Mouse (Mus musculus) embryonic facial prominence, embryonic 11.5 days (tissue): ENCODE measurements at regions not wholly inside any gene's neighbourhood (a gene's known extent, or its start where the extent isn't known, plus 50 kb on each side); places are given as distances from the start of the nearest gene placed in this dataset.

Experiments
- ATAC-seq: fragments of 200-750 bp; cut with Nextera tagmentation; replicated peaks from 2 replicates; pipeline ENCODE4 v1.8.0; 2017; ENCODE audit warnings: low read depth; ENCODE audit not compliant: insufficient number of reproducible peaks, low FRiP score, low TSS enrichment
- DNase-seq: peaks from one replicate; pipeline ENCODE4 v3.0.0-alpha.2; 2015; ENCODE audit warnings: low spot score
- H3K27ac ChIP-seq: fragments of 300-500 bp; sonication (generic); replicated peaks from 2 replicates; pipeline ENCODE4 v1.5.1; 2014; ENCODE audit warnings: mild to moderate bottlenecking, low read depth, low read length, control low read depth
- H3K27me3 ChIP-seq: fragments of 300-500 bp; sonication (generic); 2 replicates; pipeline ENCODE4 v1.6.1; 2014; ENCODE audit warnings: mild to moderate bottlenecking, low read length, moderate library complexity, mixed read lengths; ENCODE audit not compliant: control insufficient read depth, insufficient read depth
- H3K36me3 ChIP-seq: fragments of 300-500 bp; sonication (generic); replicated peaks from 2 replicates; pipeline ENCODE4 v1.6.1; 2014; ENCODE audit warnings: low read depth, mild to moderate bottlenecking, low read length, moderate library complexity, mixed read lengths; ENCODE audit not compliant: control insufficient read depth, insufficient read depth
- H3K4me1 ChIP-seq: fragments of 300-500 bp; sonication (generic); 2 replicates; pipeline ENCODE4 v1.6.1; 2014; ENCODE audit warnings: low read length, mixed read lengths; ENCODE audit not compliant: control insufficient read depth, insufficient read depth
- H3K4me2 ChIP-seq: fragments of 300-500 bp; sonication (generic); 2 replicates; pipeline ENCODE4 v1.6.1; 2014; ENCODE audit warnings: low read depth, mild to moderate bottlenecking, control low read depth, low read length, moderate library complexity
- H3K4me3 ChIP-seq: fragments of 300-500 bp; sonication (generic); 2 replicates; pipeline ENCODE4 v1.5.1; 2014; ENCODE audit warnings: low read depth, low read length, control low read depth
- H3K9ac ChIP-seq: fragments of 300-500 bp; sonication (generic); replicated peaks from 2 replicates; pipeline ENCODE4 v1.6.1; 2014; ENCODE audit warnings: mild to moderate bottlenecking, control low read depth, low read length
- H3K9me3 ChIP-seq: fragments of 300-500 bp; sonication (generic); replicated peaks from 2 replicates; pipeline ENCODE4 v1.6.1; 2016; ENCODE audit warnings: mild to moderate bottlenecking, low read length, inconsistent platforms, mixed read lengths; ENCODE audit not compliant: control insufficient read depth
- WGBS: fragments of 180-500 bp; shearing (Covaris S2); extraction: QIAGEN DNeasy Blood & Tissue Kit; methylation state at CpG from one replicate; pipeline ENCODE4 v1.1.7; 2014; 5-methylcytosine and 5-hydroxymethylcytosine counted together

DNA sequence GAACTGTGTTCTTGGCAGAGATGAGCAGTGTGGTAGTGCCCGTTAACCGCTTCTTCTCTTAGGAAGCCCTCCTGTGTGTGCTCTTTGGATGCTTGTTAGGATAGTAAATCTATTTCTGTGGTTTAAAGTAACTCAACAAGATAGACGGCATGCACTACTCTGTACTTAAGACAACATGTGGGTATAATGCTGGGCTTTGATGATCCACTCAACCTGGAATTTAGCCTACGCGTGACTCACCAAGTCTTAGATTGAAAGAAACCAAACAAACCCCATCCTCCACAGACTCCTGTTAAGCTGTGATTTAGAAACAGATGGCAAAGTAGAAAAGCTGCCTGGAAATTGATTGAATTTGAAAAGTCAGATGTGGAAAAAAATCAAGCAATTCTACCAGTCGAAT, 673.5 kb downstream of the Olfm4 start:
- H3K9me3 ChIP-seq: no peaks in the 10 kb centered on the region
- H3K36me3 ChIP-seq: no peaks in the 10 kb centered on the region
- H3K4me2 ChIP-seq: no peak overlapping the region
- no peak overlapping the region for H3K9ac ChIP-seq
- 66% methylated on average over 6 of the region's 6 CpGs for WGBS
- no peaks in the 10 kb centered on the region for H3K4me1 ChIP-seq
- no peaks in the 10 kb centered on the region for H3K27me3 ChIP-seq
- peak; percentile 3 for DNase-seq
- no peak for ATAC-seq
- H3K4me3 ChIP-seq: no peak overlapping the region
- no peak overlapping the region for H3K27ac ChIP-seq

DNA sequence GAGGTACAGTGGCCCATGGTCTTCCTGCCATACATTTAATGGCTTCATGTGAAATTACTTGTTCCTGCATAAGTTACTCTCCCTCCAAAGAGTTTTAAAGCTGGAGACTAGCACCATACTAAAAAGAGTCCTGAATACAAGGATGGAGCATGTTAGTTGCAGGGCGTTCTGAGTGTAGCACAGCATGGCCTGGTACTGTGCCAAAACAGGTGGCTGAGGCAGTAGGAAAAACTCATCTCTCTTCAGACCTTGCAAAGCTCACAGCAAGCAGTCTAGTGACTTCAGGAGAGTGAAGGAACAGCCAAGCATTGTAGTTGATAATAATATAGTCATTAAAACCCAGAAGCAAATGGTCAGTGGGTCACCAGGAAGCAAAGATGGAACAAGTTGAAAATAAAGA, 699.0 kb downstream of the Olfm4 start:
- WGBS: 81% methylated on average over 1 of the region's 1 CpGs
- DNase-seq: no peak
- H3K9ac ChIP-seq: no peak overlapping the region
- H3K4me3 ChIP-seq: no peak overlapping the region
- H3K27me3 ChIP-seq: no peaks in the 10 kb centered on the region
- H3K9me3 ChIP-seq: no peaks in the 10 kb centered on the region
- no peak for ATAC-seq
- H3K4me1 ChIP-seq: no peaks in the 10 kb centered on the region
- no peak overlapping the region for H3K4me2 ChIP-seq
- no peaks in the 10 kb centered on the region for H3K36me3 ChIP-seq
- H3K27ac ChIP-seq: no peak overlapping the region

DNA sequence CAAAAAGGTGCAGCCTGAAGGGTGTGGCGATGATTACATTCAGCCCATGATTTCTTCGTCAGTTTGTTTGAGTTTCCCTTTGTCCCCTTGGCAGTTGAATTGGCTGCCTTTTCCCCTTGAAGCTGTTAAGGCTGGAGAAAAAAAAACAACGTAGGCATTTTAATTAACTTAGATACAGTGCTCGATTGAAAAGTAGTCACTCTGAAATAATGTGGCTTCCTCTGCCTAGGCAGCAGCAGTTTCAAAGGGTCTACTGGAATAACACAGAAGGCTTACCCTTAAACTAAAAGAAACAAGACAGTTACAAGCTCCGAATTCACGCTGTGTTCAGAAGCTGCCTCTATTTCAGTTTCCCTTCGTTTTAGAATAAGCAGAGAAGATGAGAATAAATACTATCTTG, 699.4 kb downstream of the Olfm4 start:
- no peak overlapping the region for H3K9ac ChIP-seq
- H3K27me3 ChIP-seq: no peaks in the 10 kb centered on the region
- ATAC-seq (no peak), DNase-seq (no peak)
- no peak overlapping the region for H3K4me3 ChIP-seq
- no peak overlapping the region for H3K27ac ChIP-seq
- 55% methylated on average over 7 of the region's 7 CpGs for WGBS
- H3K4me1 ChIP-seq: no peaks in the 10 kb centered on the region
- no peaks in the 10 kb centered on the region for H3K9me3 ChIP-seq
- H3K4me2 ChIP-seq: no peak overlapping the region
- H3K36me3 ChIP-seq: no peaks in the 10 kb centered on the region

DNA sequence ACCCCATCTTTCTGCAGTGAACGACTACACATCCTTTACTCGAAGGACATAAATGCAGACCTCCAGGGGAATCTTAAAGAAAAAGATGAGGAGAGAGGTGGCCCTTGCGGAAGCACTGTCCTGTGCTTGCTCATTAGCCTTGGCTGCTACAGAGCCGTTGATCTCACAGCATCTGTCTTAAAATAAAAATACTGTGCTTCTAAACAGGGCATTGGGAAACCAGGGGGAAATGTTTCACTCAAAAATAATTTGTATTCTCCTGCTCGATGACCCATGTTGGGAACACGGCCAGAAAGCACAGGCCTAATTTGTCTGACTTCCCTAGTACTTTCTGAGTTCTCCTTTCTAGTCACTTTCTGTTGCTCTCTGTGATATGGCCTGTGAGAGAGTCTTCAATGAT, 699.8 kb downstream of the Olfm4 start:
- Histone ChIP-seq H3K9ac (no peak overlapping the region), H3K9me3 (no peaks in the 10 kb centered on the region), H3K4me1 (no peaks in the 10 kb centered on the region), H3K27me3 (no peaks in the 10 kb centered on the region), H3K4me2 (no peak overlapping the region), H3K4me3 (no peak overlapping the region), H3K36me3 (no peaks in the 10 kb centered on the region), H3K27ac (no peak overlapping the region)
- ATAC-seq: no peak
- WGBS: 67% methylated on average over 6 of the region's 6 CpGs
- no peak for DNase-seq

DNA sequence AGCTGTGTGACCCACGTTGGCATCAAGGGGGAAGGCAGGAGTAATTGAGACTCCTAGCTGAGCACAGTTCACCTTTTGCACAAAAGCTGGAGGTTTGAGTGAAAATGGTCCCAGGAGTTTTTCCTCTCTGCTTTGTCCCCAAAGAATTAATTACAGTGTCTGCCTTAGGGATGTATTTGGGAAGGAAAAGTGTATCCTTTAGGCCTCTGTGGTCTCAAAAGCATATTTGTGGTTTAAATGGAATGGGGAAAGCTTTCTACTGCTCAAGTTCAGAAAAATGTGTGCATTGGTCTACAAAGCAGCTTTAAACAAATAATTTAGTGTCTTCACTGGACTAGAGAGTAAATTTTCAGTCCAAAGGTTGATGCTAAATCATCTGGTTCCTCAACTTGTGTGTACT, 706.6 kb downstream of the Olfm4 start:
- Histone ChIP-seq H3K4me2 (no peak overlapping the region), H3K9ac (no peak overlapping the region), H3K4me3 (no peak overlapping the region), H3K36me3 (no peaks in the 10 kb centered on the region), H3K27ac (no peak overlapping the region), H3K4me1 (no peaks in the 10 kb centered on the region), H3K27me3 (no peaks in the 10 kb centered on the region), H3K9me3 (no peaks in the 10 kb centered on the region)
- DNase-seq (no peak), ATAC-seq (no peak)
- WGBS: 22% methylated on average over 1 of the region's 1 CpGs

DNA sequence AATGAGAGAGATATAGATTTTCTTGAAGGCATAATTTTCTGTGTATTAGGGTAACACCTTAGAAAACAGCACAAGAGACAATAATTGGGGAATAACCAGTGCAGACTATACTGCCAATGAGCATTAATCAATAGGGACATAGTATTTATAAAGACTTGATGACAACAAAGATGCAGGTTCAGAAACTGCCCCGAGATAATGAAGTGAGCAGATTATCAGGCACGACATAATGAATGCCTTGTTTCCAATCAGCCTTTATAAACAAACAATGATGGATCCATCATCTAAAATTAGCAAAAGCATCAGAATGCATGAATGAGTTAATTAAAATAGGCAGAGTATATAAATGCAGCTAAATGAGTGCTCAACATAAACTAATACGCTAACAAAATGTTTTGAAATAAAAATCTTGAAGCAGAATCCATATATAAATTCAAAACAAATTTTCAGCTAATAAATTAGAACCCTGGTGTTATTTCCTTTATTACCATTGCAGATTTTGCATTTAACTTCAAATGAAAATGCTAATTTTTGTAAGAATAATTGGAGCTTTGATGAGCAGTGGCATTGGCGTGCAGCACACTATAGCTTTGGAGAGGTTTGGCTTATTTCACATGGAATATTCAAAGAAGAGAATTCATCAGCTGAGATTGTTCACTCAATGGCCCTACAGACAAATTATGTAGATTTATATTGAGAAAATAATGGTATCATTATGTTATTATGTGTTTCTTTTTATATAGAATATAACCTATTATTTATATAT, 739.1 kb downstream of the Olfm4 start:
- H3K27me3 ChIP-seq: no peaks in the 10 kb centered on the region
- H3K4me1 ChIP-seq: no peaks in the 10 kb centered on the region
- ATAC-seq: no peak
- no peaks in the 10 kb centered on the region for H3K9me3 ChIP-seq
- no peak overlapping the region for H3K4me2 ChIP-seq
- H3K27ac ChIP-seq: no peak overlapping the region
- no peak for DNase-seq
- H3K4me3 ChIP-seq: no peak overlapping the region
- no peaks in the 10 kb centered on the region for H3K36me3 ChIP-seq
- 76% methylated on average over 4 of the region's 4 CpGs for WGBS
- no peak overlapping the region for H3K9ac ChIP-seq

DNA sequence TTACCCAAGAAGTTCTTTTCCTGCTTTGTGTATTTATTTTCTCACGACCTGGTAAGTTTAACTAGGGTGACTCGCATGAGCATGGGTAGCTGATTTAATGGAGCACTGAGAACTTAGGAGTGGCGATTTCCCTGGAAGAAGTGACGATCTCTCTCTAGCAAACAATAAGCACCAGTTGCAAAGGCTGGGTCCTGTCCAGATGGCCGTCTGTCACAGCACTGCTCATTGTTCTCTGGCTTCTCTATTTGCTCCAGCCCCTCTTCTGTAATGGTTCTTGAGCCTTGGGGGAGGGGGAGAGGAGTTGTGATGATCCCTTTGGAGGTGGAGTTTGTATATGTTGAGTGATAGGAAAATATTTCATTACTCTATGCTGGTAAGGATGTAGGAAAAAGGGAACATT, 747.3 kb downstream of the Olfm4 start:
- 64% methylated on average over 5 of the region's 5 CpGs for WGBS
- Histone ChIP-seq H3K9me3 (no peaks in the 10 kb centered on the region), H3K36me3 (no peaks in the 10 kb centered on the region), H3K27me3 (no peaks in the 10 kb centered on the region), H3K4me2 (no peak overlapping the region), H3K4me3 (no peak overlapping the region), H3K4me1 (no peaks in the 10 kb centered on the region), H3K27ac (no peak overlapping the region), H3K9ac (no peak overlapping the region)
- ATAC-seq: no peak
- no peak for DNase-seq
